Mouse (Mus musculus) cortical plate, adult 2 months (tissue): ENCODE data around the gene Faf2. TPM values are rescaled to one million over a fixed set of nuclear protein-coding genes. Genes with fewer than 3 reads are reported as not detected.

Source experiments
- H3K27ac ChIP-seq: fragments of 200-500 bp; 2 replicates; pipeline ENCODE4 v1.5.1; 2012; ENCODE audit warnings: low read length, control low read depth, inconsistent platforms; ENCODE audit not compliant: insufficient read depth
- H3K4me1 ChIP-seq: fragments of 200-500 bp; 2 replicates; pipeline ENCODE4 v1.6.1; 2011; ENCODE audit warnings: low read length; ENCODE audit not compliant: control insufficient read depth, insufficient read depth
- H3K4me3 ChIP-seq: fragments of 200-500 bp; 2 replicates; pipeline ENCODE4 v1.5.1; 2011; ENCODE audit warnings: mild to moderate bottlenecking, low read length, control low read depth; ENCODE audit not compliant: insufficient read depth
- CTCF ChIP-seq: fragments of 200-500 bp; IDR thresholded peaks from 2 replicates; pipeline ENCODE4 v1.5.1; 2011; ENCODE audit warnings: mild to moderate bottlenecking, control low read depth, low read length; ENCODE audit not compliant: insufficient read depth; ENCODE audit errors: extremely low read depth
- POLR2A ChIP-seq: fragments of 200-500 bp; IDR thresholded peaks from 2 replicates; pipeline ENCODE4 v1.6.1; 2011; ENCODE audit warnings: mild to moderate bottlenecking, low read length, control low read depth; ENCODE audit not compliant: insufficient read depth; ENCODE audit errors: extremely low read depth
- polyA plus RNA-seq: library from polyadenylated mRNA; depleted of rRNA; stranded (reverse); fragments of >200 nt; gene quantifications from 2 replicates; pipeline ENCODE4 v1.2.3, GENCODE M21; 2012

Faf2 gene
- polyA plus RNA-seq, 1 experiment: 30.7 TPM

- H3K4me3 ChIP-seq: no peak overlapping the region
- H3K27ac ChIP-seq: no peak overlapping the region
- no peaks in the 10 kb centered on the region for H3K4me1 ChIP-seq
- TF ChIP-seq CTCF: no peak
- no peak for TF ChIP-seq POLR2A
Measured at GRCm38 (mm10) chr13:54675895-54676590, 54.5 kb downstream of the Faf2 start.

GRCm38 (mm10) chr13:54678263-54678662 is 56.7 kb downstream of the Faf2 start:
- no peaks in the 10 kb centered on the region for H3K4me1 ChIP-seq
- TF ChIP-seq POLR2A: no peak
- no peak for TF ChIP-seq CTCF

DNA sequence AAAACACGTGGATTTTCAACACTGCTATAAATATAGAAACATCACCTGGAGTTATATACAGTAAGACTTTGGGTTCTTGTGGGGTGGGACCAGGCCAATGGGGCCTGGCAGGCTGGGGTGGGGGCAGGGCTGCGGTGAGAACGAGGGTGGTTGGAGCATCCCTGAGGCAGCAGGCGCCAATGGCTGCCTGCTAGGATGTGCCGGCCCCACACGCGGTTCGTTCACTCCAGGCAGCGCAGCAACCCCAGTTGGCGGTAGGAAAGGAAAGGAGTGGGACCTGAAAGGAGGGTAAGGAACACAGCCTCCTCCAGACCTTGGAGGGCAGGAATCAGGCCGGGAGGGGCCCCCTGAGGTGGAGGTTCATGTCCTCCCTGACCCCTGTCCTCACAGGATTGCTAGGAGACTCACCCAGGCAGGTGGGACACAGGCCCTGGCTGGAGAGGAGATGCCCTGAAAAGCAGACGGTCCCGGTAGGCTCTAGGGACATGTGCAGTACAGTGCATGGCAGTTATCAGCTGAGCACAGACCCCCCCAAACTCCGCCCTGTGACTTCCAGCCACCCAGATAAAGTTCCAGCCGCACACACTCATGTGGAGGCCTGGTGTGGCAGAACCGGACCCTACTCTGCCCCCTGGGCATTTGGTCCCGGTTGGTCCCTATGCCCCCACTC is 58.7 kb downstream of the Faf2 start:
- TF ChIP-seq CTCF (no peak), POLR2A (no peak)
- Histone ChIP-seq H3K4me1 (peaks cover 1% of the 10 kb centered on the region; the same call in 1 of the 2 replicates), H3K4me3 (no peak overlapping the region), H3K27ac (no peak overlapping the region)

More at GRCm38 (mm10) chr13:54678263-54678662, 56.7 kb downstream of the Faf2 start:
- H3K27ac ChIP-seq: no peak overlapping the region
- no peak overlapping the region for H3K4me3 ChIP-seq

DNA sequence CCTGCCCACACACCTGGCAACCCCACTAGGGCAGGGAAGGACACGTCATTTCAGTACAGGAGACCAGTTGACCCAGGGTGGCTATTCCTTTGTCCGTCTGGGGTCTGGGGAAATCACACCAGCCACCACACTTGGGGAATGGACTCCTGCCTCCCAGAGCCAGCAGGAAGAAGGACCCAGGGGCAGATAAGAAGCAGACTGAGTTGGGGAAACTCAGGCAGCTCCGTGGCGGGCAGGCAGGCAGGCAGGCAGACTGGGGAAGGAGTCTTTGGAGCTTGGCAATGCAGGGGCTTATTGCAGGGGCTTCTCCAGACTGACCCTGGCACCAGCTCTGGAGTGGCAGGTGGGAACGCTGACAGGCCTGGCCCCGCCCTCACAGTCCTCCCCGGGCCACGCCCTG is 59.7 kb downstream of the Faf2 start:
- no peak overlapping the region for H3K27ac ChIP-seq
- no peak for TF ChIP-seq POLR2A
- TF ChIP-seq CTCF: no peak
- H3K4me1 ChIP-seq: peaks cover 9% of the 10 kb centered on the region; the same call in 1 of the 2 replicates
- no peak overlapping the region for H3K4me3 ChIP-seq

DNA sequence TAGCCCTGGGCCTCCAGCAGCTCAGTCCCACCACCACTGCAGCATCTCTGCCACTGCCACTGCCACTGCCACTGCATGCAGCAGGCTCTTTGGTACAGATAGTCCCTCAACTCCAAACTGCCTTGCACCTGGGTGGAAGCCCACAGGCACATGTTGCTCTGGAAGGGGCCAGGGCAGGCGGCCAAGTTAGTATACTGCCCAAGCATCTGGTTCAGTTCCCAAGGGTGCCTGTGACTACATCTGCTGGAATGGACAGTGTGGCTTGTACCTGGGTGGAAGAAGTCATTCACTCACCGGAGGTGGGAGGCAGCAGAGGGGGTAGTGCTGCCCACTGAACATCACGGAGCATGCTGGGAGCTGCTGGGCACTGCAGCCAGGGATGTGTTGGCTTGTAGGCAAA is 61.7 kb downstream of the Faf2 start:
- Histone ChIP-seq H3K4me1 (peaks cover 12% of the 10 kb centered on the region; the same call in 1 of the 2 replicates), H3K27ac (no peak overlapping the region), H3K4me3 (no peak overlapping the region)
- TF ChIP-seq POLR2A: no peak
- no peak for TF ChIP-seq CTCF

GRCm38 (mm10) chr13:54684140-54684896 is 62.7 kb downstream of the Faf2 start:
- no peak overlapping the region for H3K27ac ChIP-seq
- H3K4me1 ChIP-seq: peaks cover 12% of the 10 kb centered on the region; the same call in 1 of the 2 replicates
- no peak overlapping the region for H3K4me3 ChIP-seq
- TF ChIP-seq CTCF (no peak), POLR2A (no peak)

GRCm38 (mm10) chr13:54685174-54685573 is 63.6 kb downstream of the Faf2 start:
- Histone ChIP-seq H3K27ac (no peak overlapping the region), H3K4me1 (peaks cover 12% of the 10 kb centered on the region; the same call in 1 of the 2 replicates), H3K4me3 (no peak overlapping the region)
- no peak for TF ChIP-seq POLR2A
- TF ChIP-seq CTCF: peak; percentile 59

DNA sequence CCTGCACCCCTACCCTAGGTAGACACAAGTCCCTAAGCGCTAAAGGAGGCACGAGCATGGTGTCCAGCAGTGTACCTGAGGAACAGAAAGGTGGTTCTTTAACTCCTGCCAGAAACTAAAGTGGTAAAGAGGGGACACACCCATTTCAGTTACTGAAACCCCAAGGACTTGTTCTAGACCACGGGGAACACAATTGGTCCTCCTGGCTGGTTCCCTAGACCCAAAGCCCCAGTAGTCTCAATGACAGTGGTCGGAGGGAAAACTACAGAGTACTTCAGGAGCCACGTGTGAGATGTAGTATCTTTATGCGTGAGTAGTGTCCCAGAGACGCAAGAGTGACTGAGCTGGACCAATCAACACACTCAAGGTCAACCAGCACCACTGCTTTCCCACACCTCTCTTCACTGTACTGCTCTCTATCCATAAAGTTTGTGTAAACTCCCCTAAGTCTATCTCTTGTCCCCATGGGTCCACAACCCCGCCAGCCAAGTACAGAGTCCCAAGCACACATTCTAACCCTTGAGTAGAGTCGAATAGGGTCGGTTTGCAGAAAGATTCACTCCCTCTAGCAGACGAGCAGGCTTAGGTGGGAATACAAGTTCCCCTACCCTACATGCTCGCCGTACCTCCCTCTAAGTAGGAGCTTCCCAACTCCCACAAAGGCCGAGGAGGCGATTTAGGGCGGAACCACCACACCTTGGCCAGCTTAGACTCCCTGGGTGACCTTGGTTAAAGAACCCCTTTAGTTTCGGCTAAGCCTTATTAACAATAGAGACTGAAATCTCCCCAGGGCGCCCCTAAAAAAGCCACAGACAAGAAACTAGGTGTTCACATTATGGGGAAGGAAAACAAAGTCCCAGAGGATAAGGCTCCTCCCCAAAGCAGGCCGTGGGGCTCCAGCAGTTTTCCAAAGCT is 64.8 kb downstream of the Faf2 start:
- TF ChIP-seq POLR2A (no peak), CTCF (no peak)
- H3K4me3 ChIP-seq: peak overlapping the region; percentile 79
- peaks cover 12% of the 10 kb centered on the region; the same call in 1 of the 2 replicates for H3K4me1 ChIP-seq
- H3K27ac ChIP-seq: no peak overlapping the region
